Mouse (Mus musculus) central nervous system, embryonic 18 days (tissue): ENCODE measurements around the gene Fzr1. TPM values are rescaled to one million over a fixed set of nuclear protein-coding genes. Genes with fewer than 3 reads are reported as not detected.

Experiments used
- polyA plus RNA-seq: library from polyadenylated mRNA; depleted of rRNA; stranded (reverse); fragments of >200 nt; gene quantifications from 2 replicates; pipeline ENCODE4 v1.2.3, GENCODE M21; 2012; rRNA removed

Fzr1 gene
- 138 and 139 TPM in 2 replicates for polyA plus RNA-seq

GRCm38 (mm10) chr10:81377793-81378552 is at the start of gene Fzr1:
TSS of gene Fzr1 (minus strand) at chr10:81378516.

GRCm38 (mm10) chr10:81392781-81393185 is 14.5 kb upstream of the Fzr1 start, which contains the start of gene Smim24:
TSS of gene Smim24 (plus strand) at chr10:81393051.

GRCm38 (mm10) chr10:81388505-81389055 is 10.3 kb upstream of the Fzr1 start, which contains the start of gene Gm48552:
TSS of gene Gm48552 (plus strand) at chr10:81389005.

GRCm38 (mm10) chr10:81383802-81384604 is 5.7 kb upstream of the Fzr1 start, which contains the start of the genes Dohh and Gm48551:
TSS of gene Dohh (plus strand) at chr10:81384428.
TSS of gene Gm48551 (plus strand) at chr10:81384466.

GRCm38 (mm10) chr10:81365672-81366476 is 12.4 kb downstream of the Fzr1 start, which contains the start of gene 4930404N11Rik:
TSS of gene 4930404N11Rik (minus strand) at chr10:81365816.

GRCm38 (mm10) chr10:81356991-81357844 is 21.1 kb downstream of the Fzr1 start, which contains the start of gene Mfsd12:
TSS of gene Mfsd12 (plus strand) at chr10:81357491.

GRCm38 (mm10) chr10:81350351-81351063 is 27.8 kb downstream of the Fzr1 start, which contains the start of gene Hmg20b:
TSS of gene Hmg20b (minus strand) at chr10:81350480.

GRCm38 (mm10) chr10:81342686-81343505 is 35.4 kb downstream of the Fzr1 start, which contains the start of gene Gipc3:
TSS of gene Gipc3 (minus strand) at chr10:81343266.

GRCm38 (mm10) chr10:81328386-81328785 is 49.9 kb downstream of the Fzr1 start, which contains the start of gene Tbxa2r:
TSS of gene Tbxa2r (plus strand) at chr10:81328731.

GRCm38 (mm10) chr10:81320550-81321347 is 57.6 kb downstream of the Fzr1 start, which contains the start of gene Cactin:
TSS of gene Cactin (plus strand) at chr10:81321103.

Other genes with a start within 250 kb of the Fzr1 start
- gene Zbtb7a, start 243.3 kb downstream of the Fzr1 start, polyA plus RNA-seq: 8.3 and 9.9 TPM in 2 replicates
- gene Pias4, start 210.6 kb downstream of the Fzr1 start, polyA plus RNA-seq: 23.5 and 28.9 TPM in 2 replicates
- gene Eef2, start 201.9 kb downstream of the Fzr1 start, polyA plus RNA-seq: 1,300 and 1,423 TPM in 2 replicates
- 67.6 and 77.1 TPM in 2 replicates for gene Dapk3, start 195.5 kb downstream of the Fzr1 start, polyA plus RNA-seq
- gene 4930442H23Rik, start 194.7 kb downstream of the Fzr1 start, polyA plus RNA-seq: not detected in 2 replicates
- gene Nmrk2, start 176.5 kb downstream of the Fzr1 start, polyA plus RNA-seq: 0.16 and 0.17 TPM in 2 replicates
- gene Atcay, start 147.7 kb downstream of the Fzr1 start, polyA plus RNA-seq: 163 and 174 TPM in 2 replicates
- 67.6 and 70.9 TPM in 2 replicates for gene Zfr2, start 145.4 kb downstream of the Fzr1 start, polyA plus RNA-seq
- gene Matk, start 125.6 kb downstream of the Fzr1 start, polyA plus RNA-seq: 160 and 167 TPM in 2 replicates
- gene Mrpl54, start 111.6 kb downstream of the Fzr1 start, polyA plus RNA-seq: 61.6 and 82.0 TPM in 2 replicates
- 43.6 and 46.7 TPM in 2 replicates for gene Apba3, start 111.6 kb downstream of the Fzr1 start, polyA plus RNA-seq
- gene Tjp3, start 86.9 kb downstream of the Fzr1 start, polyA plus RNA-seq: 4.7 and 5.7 TPM in 2 replicates
- 209 and 257 TPM in 2 replicates for gene Pip5k1c, start 85.6 kb downstream of the Fzr1 start, polyA plus RNA-seq
- 31.3 and 32.6 TPM in 2 replicates for gene Cactin, start 57.4 kb downstream of the Fzr1 start, polyA plus RNA-seq
- gene Tbxa2r, start 49.8 kb downstream of the Fzr1 start, polyA plus RNA-seq: 2.9 and 3.2 TPM in 2 replicates
- gene Gipc3, start 35.2 kb downstream of the Fzr1 start, polyA plus RNA-seq: 0.08 and 0.09 TPM in 2 replicates
- 29.3 and 32.0 TPM in 2 replicates for gene Hmg20b, start 28.0 kb downstream of the Fzr1 start, polyA plus RNA-seq
- gene Mfsd12, start 21.0 kb downstream of the Fzr1 start, polyA plus RNA-seq: 17.9 and 18.2 TPM in 2 replicates
- 0.48 TPM in 1 of 2 replicates, not detected in the other for gene 4930404N11Rik, start 12.7 kb downstream of the Fzr1 start, polyA plus RNA-seq
- 66.2 and 66.7 TPM in 2 replicates for gene Dohh, start 5.9 kb upstream of the Fzr1 start, polyA plus RNA-seq
- gene Gm48551, start 6.0 kb upstream of the Fzr1 start, polyA plus RNA-seq: 6.6 and 8.8 TPM in 2 replicates
- 7.0 and 10.1 TPM in 2 replicates for gene Gm48552, start 10.5 kb upstream of the Fzr1 start, polyA plus RNA-seq
- gene Smim24, start 14.5 kb upstream of the Fzr1 start, polyA plus RNA-seq: 3.9 and 4.1 TPM in 2 replicates
- gene Nfic, start 77.1 kb upstream of the Fzr1 start, polyA plus RNA-seq: 8.6 and 8.9 TPM in 2 replicates
- 300 and 400 TPM in 2 replicates for gene Celf5, start 104.2 kb upstream of the Fzr1 start, polyA plus RNA-seq
- 141 and 144 TPM in 2 replicates for gene Ncln, start 117.9 kb upstream of the Fzr1 start, polyA plus RNA-seq
- gene S1pr4, start 121.6 kb upstream of the Fzr1 start, polyA plus RNA-seq: 0.23 and 0.24 TPM in 2 replicates
- 0.74 and 0.98 TPM in 2 replicates for gene Gna15, start 145.7 kb upstream of the Fzr1 start, polyA plus RNA-seq
- 115 and 121 TPM in 2 replicates for gene Gna11, start 166.7 kb upstream of the Fzr1 start, polyA plus RNA-seq
- gene Aes, start 181.0 kb upstream of the Fzr1 start, polyA plus RNA-seq: 591 and 640 TPM in 2 replicates
- gene Tle2, start 196.0 kb upstream of the Fzr1 start, polyA plus RNA-seq: 117 and 122 TPM in 2 replicates
- gene Tle6, start 222.6 kb upstream of the Fzr1 start, polyA plus RNA-seq: 9.6 and 12.3 TPM in 2 replicates
- gene BC025920, start 227.8 kb upstream of the Fzr1 start, polyA plus RNA-seq: 3.9 and 4.6 TPM in 2 replicates
- gene Sirt6, start 249.3 kb upstream of the Fzr1 start, polyA plus RNA-seq: 45.2 and 51.5 TPM in 2 replicates